Mouse (Mus musculus) CD4-positive helper T cell, adult 2 months (primary cell): ENCODE measurements at regions not wholly inside any gene's neighbourhood (a gene's known extent, or its start where the extent isn't known, plus 50 kb on each side); places are given as distances from the start of the nearest gene placed in this dataset.

Experiments used
- DNase-seq: peaks from one replicate; pipeline ENCODE4 v3.0.0-alpha.2; 2012; ENCODE audit warnings: low read depth, missing footprints, low spot score

- DNase-seq: no peak
Observed at GRCm38 (mm10) chr1:183717060-183717459, 296.0 kb upstream of the Dusp10 start.

- no peak for DNase-seq
Observed at GRCm38 (mm10) chr1:183749126-183749525, 264.0 kb upstream of the Dusp10 start.

GRCm38 (mm10) chr1:183754500-183754899 is 258.6 kb upstream of the Dusp10 start:
- DNase-seq: no peak

- no peak for DNase-seq
Observed at GRCm38 (mm10) chr1:183756716-183757115, 256.4 kb upstream of the Dusp10 start.

GRCm38 (mm10) chr1:183763864-183764726 is 249.0 kb upstream of the Dusp10 start:
- no peak for DNase-seq

- DNase-seq: no peak
Observed at GRCm38 (mm10) chr1:183772844-183773243, 240.3 kb upstream of the Dusp10 start.

- DNase-seq: no peak
Observed at GRCm38 (mm10) chr1:183780180-183780579, 232.9 kb upstream of the Dusp10 start.

- DNase-seq: no peak
Observed at GRCm38 (mm10) chr1:183780779-183781178, 232.3 kb upstream of the Dusp10 start.

- DNase-seq: no peak
Observed at GRCm38 (mm10) chr1:183783440-183784130, 229.5 kb upstream of the Dusp10 start.

GRCm38 (mm10) chr1:183792230-183792813 is 220.8 kb upstream of the Dusp10 start:
- DNase-seq: no peak

GRCm38 (mm10) chr1:183793324-183793723 is 219.8 kb upstream of the Dusp10 start:
- no peak for DNase-seq

- DNase-seq: no peak
Observed at GRCm38 (mm10) chr1:183793913-183794445, 219.1 kb upstream of the Dusp10 start.

GRCm38 (mm10) chr1:183802351-183802750 is 210.8 kb upstream of the Dusp10 start:
- no peak for DNase-seq

GRCm38 (mm10) chr1:183803357-183803756 is 209.7 kb upstream of the Dusp10 start:
- DNase-seq: peak; percentile 14

GRCm38 (mm10) chr1:183803826-183804225 is 209.3 kb upstream of the Dusp10 start:
- DNase-seq: no peak

GRCm38 (mm10) chr1:183804295-183804694 is 208.8 kb upstream of the Dusp10 start:
- no peak for DNase-seq

- DNase-seq: no peak
Observed at GRCm38 (mm10) chr1:183806864-183807730, 206.0 kb upstream of the Dusp10 start.

GRCm38 (mm10) chr1:183808168-183808567 is 204.9 kb upstream of the Dusp10 start:
- DNase-seq: no peak

- no peak for DNase-seq
Observed at GRCm38 (mm10) chr1:183820555-183820954, 192.5 kb upstream of the Dusp10 start.

- DNase-seq: no peak
Observed at GRCm38 (mm10) chr1:183826300-183826699, 186.8 kb upstream of the Dusp10 start.

GRCm38 (mm10) chr1:183845135-183845534 is 168.0 kb upstream of the Dusp10 start:
- no peak for DNase-seq
